Mouse (Mus musculus): ENCODE measurements at regions not wholly inside any gene's neighbourhood (a gene's known extent, or its start where the extent isn't known, plus 50 kb on each side); places are given as distances from the start of the nearest gene placed in this dataset.

- no peak for DNase-seq (ENCODE audit: low spot score in 2 of 2)
Measured at GRCm38 (mm10) chr1:73545401-73545800, 529.7 kb upstream of the Tnp1 start.

GRCm38 (mm10) chr1:73541371-73541770 is 525.7 kb upstream of the Tnp1 start:
- DNase-seq (ENCODE audit: low spot score in 2 of 2), result no peak

GRCm38 (mm10) chr1:73538420-73538871 is 522.7 kb upstream of the Tnp1 start:
- no peak for DNase-seq (ENCODE audit: low spot score in 2 of 2)

- no peak for DNase-seq (ENCODE audit: low spot score in 2 of 2)
Measured at GRCm38 (mm10) chr1:73535726-73536265, 520.1 kb upstream of the Tnp1 start.

- DNase-seq (ENCODE audit: low spot score in 2 of 2), result no peak
Measured at GRCm38 (mm10) chr1:73533526-73533925, 517.8 kb upstream of the Tnp1 start.

GRCm38 (mm10) chr1:73532316-73532715 is 516.6 kb upstream of the Tnp1 start:
- DNase-seq (ENCODE audit: low spot score in 2 of 2), result no peak

GRCm38 (mm10) chr1:73531831-73532230 is 516.1 kb upstream of the Tnp1 start:
- DNase-seq (ENCODE audit: low spot score in 2 of 2), result no peak

GRCm38 (mm10) chr1:73530326-73530725 is 514.6 kb upstream of the Tnp1 start:
- no peak for DNase-seq (ENCODE audit: low spot score in 2 of 2)

GRCm38 (mm10) chr1:73528623-73529022 is 512.9 kb upstream of the Tnp1 start:
- no peak for DNase-seq (ENCODE audit: low spot score in 2 of 2)

GRCm38 (mm10) chr1:73516441-73516840 is 500.7 kb upstream of the Tnp1 start:
- no peak for DNase-seq (ENCODE audit: low spot score in 2 of 2)

GRCm38 (mm10) chr1:73515781-73516180 is 500.1 kb upstream of the Tnp1 start:
- no peak for DNase-seq (ENCODE audit: low spot score in 2 of 2)

GRCm38 (mm10) chr1:73513822-73514221 is 498.1 kb upstream of the Tnp1 start:
- DNase-seq (ENCODE audit: low spot score in 2 of 2), result no peak

- no peak for DNase-seq (ENCODE audit: low spot score in 2 of 2)
Measured at GRCm38 (mm10) chr1:73512836-73513235, 497.1 kb upstream of the Tnp1 start.

GRCm38 (mm10) chr1:73507071-73507754 is 491.5 kb upstream of the Tnp1 start:
- DNase-seq (ENCODE audit: low spot score in 2 of 2), result no peak

- no peak for DNase-seq (ENCODE audit: low spot score in 2 of 2)
Measured at GRCm38 (mm10) chr1:73503611-73504010, 487.9 kb upstream of the Tnp1 start.

- no peak for DNase-seq (ENCODE audit: low spot score in 2 of 2)
Measured at GRCm38 (mm10) chr1:73500671-73501070, 485.0 kb upstream of the Tnp1 start.

GRCm38 (mm10) chr1:73495971-73496749 is 480.5 kb upstream of the Tnp1 start:
- no peak for DNase-seq (ENCODE audit: low spot score in 2 of 2)

GRCm38 (mm10) chr1:73481956-73482355 is 466.2 kb upstream of the Tnp1 start:
- no peak for DNase-seq (ENCODE audit: low spot score in 2 of 2)

GRCm38 (mm10) chr1:73479349-73479920 is 463.7 kb upstream of the Tnp1 start:
- DNase-seq (ENCODE audit: low spot score in 2 of 2), result no peak

GRCm38 (mm10) chr1:73460598-73460997 is 444.9 kb upstream of the Tnp1 start:
- no peak for DNase-seq (ENCODE audit: low spot score in 2 of 2)

GRCm38 (mm10) chr1:73459754-73460534 is 444.2 kb upstream of the Tnp1 start:
- no peak for DNase-seq (ENCODE audit: low spot score in 2 of 2)

Data from layer of hippocampus, adult 8-10 months (tissue).